Mouse (Mus musculus): ENCODE data around the gene Apaf1. TPM values are rescaled to one million over a fixed set of nuclear protein-coding genes. Genes with fewer than 3 reads are reported as not detected.
A peak's percentile ranks its signal among the peaks of the same experiment; 100 is the strongest.

Apaf1 gene
- total RNA-seq (2021) = 10 to 100 TPM; 11.8 to 16.0 TPM
- long read RNA-seq, experiment 1, full-length matches to known transcripts = 1 of 8 reads
- long read RNA-seq, experiment 1, partial matches to known transcripts = 1 of 8 reads
- long read RNA-seq, experiment 1, other reads (novel, unspliced or antisense) = 6 of 8 reads
- long read RNA-seq, experiment 2, full-length matches to known transcripts = 3 of 8 reads
- long read RNA-seq, experiment 2, partial matches to known transcripts = 1 of 8 reads
- long read RNA-seq, experiment 2, other reads (novel, unspliced or antisense) = 4 of 8 reads

DNA sequence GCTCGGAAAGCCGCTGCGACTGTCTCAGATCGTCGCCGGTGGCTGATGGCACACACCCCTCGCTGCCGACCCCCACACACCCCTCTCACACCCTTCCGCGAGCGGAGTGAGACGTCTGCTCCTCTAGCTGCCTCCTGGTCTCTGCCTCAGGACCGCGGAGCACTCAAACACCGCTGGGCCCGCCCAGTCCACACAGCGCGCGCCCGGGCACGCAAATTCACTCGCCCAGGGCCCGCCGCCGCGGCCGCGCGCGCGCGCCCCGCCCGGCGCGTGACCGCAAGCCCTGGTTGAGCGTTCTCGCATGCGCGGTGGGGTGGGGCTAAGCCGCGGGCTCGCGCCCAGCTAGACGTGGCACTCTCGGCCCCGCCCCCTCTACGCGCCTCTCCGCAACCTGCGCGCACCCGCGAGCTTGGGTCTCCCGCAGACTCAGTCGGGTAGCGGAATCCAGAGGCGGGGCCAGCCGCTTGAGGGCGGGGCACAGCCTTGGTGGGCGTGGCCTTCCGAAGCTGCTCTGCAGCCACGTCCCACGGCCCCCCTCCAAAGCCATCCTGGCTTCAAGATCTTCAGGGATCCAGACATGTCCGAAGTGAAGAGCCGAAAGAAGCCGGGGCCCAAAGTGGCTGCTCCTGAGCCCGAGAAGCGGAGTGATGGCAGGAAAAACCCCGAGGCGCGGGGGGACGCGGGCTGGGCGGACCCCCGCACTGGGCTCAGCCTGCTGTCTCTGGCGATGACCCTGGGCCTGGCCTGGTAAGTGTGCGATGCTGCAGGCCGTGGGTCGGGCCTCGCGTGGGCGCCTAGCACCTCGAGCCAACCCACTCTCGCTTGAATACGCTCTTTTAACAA lies at the start of gene Apaf1, which contains the start of gene Ikbip:
TSS of gene Apaf1 (minus strand) at position 221 of the 843 bp plus-strand sequence.
TSS of gene Ikbip (plus strand) at position 391 of the 843 bp plus-strand sequence.
- peak; percentile 99 to 100 for DNase-seq (ENCODE audit: low spot score in 2 of 2)

GRCm38 (mm10) chr10:91131565-91131964 lies 49.0 kb upstream of the Apaf1 start:
- no peak for DNase-seq (ENCODE audit: low spot score in 2 of 2)

- no peak for DNase-seq (ENCODE audit: low spot score in 2 of 2)
Measured at GRCm38 (mm10) chr10:91130792-91131191, 48.2 kb upstream of the Apaf1 start.

GRCm38 (mm10) chr10:91128551-91129160 lies 46.1 kb upstream of the Apaf1 start:
- DNase-seq (ENCODE audit: low spot score in 2 of 2) = no peak

- no peak for DNase-seq (ENCODE audit: low spot score in 2 of 2)
Measured at GRCm38 (mm10) chr10:91127395-91127794, 44.8 kb upstream of the Apaf1 start.

DNA sequence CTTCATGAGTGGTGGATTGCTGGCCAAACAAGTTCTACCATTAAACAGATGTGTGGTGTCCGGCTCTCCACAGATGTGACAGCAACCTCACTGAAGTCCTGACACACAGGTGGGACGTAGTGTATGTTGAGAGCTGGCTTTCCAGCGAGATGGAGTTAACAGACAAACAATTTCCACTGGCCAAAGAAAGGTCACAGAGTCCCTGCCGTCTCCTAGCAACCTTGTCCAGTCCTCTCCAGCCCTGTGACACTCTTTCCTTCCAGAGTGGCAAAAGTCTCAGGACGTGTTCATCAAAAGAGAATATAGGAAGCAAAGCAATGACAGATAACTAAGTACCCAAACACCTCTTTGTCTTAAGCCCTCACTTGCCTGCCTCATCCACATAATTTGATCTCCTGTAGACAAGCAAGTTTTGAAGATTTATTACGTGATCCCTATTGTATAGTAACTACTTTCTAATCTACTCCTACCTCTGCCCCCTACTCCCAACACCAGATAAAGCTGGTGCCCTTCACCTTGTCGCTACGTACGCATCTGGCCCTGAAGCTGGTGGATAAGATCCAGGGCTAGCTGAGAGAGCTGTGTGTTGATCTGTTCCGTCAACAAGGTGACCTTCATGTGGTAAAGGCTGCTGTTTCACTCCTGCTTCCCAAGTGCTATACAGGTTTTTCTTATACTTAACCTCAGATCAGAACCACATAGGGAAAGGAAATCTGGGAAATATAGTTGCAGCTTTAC lies 44.2 kb upstream of the Apaf1 start:
- DNase-seq (ENCODE audit: low spot score in 2 of 2) = no peak

DNA sequence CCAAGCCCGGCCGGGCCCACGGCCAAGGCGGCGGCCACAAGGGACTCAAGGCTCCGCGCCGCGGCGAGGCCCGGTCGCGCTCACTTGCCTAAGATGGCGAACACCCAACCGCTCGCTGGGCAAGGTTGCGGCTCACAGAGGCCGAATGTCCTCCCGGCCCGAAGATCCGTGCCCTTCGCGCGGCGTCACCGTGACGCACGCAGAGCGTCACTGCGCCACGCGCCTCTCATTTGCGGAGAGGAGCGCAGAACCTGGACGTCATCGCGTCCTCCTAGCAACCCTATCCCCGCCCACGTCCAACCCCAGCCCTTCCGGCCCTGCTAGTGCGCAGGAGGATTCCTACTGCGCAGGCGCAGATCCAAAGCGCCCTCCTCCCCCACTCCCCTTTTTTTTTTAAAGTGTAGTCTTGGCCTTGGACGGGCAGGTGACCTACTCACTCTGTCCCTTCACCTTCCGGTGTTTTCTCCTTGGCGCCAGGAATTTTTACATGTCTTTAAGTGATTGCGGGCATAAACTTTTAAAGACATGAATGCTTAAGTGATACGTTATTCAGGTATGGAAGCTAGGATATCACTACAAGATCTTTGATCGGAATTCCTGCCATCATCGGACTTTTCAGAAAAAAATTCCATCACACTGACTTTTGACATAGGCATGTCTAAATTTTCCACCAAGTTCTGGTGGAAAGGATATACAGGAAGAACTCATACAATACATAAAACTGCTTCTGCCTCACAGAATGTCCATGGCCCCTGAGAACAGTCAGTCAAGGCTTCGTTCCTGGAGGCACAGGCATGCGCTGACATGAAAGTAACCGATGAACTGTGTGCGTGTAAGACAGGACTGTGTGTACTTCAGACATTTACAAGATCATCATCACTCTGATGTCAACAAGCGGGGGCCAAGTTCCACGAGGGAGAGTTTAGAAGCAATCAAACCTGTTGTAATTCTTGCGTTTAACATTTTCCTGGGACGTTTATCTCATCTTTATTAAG lies 41.6 kb upstream of the Apaf1 start, which contains the start of gene Slc25a3:
TSS of gene Slc25a3 (minus strand) at position 232 of the 995 bp plus-strand sequence.
- peak; percentile 98 for DNase-seq (ENCODE audit: low spot score in 2 of 2)

DNA sequence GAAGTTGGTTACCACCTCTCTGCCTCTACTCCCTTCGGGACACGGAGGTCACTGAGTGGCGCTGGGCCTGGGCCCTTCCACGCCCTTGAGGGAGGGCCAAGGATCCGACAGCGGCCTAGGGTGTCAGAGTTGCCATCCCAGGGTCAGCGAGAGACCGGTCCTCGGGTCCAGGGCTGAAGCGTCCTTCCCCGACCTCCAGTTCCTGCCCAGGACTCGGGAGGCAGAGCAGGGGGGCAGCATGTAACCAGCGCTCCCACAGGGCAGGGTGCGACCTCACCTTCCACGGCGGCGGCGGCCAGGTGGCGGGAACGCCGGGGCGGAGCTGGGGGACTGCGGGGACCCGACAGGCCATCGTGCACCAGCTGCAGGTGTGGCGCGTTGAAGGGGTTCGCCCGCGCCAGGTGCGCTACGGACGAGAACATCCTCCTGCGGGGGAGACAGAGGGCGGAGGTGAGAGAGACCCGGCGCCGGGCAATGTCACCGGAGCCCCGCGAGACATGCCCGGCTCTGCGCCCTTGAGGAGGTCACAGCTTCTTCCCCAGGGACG lies 40.8 kb upstream of the Apaf1 start:
- DNase-seq (ENCODE audit: low spot score in 2 of 2) = peak in 1 of 2 experiments; percentile 10

DNA sequence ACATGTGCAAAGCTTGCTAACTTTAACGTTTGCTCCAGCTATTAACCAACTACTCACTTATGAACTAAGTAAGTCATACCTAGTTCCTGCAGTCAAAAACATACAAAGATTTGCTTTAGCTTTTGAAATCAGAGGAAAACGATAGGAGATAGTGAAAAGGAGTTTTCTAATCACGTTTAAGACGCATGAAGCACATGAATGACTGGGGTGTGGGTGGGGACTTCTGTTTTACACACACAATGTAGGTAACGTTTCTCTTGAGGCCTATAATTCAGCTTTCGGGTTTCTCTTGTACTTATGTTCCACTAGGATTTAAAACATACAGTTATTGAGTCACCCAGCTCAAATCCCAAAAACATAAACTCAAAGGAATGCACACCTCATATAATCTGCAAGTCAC lies 40.1 kb upstream of the Apaf1 start:
- DNase-seq (ENCODE audit: low spot score in 2 of 2) = no peak

- no peak for DNase-seq (ENCODE audit: low spot score in 2 of 2)
Measured at GRCm38 (mm10) chr10:91116958-91117357, 34.4 kb upstream of the Apaf1 start.

DNA sequence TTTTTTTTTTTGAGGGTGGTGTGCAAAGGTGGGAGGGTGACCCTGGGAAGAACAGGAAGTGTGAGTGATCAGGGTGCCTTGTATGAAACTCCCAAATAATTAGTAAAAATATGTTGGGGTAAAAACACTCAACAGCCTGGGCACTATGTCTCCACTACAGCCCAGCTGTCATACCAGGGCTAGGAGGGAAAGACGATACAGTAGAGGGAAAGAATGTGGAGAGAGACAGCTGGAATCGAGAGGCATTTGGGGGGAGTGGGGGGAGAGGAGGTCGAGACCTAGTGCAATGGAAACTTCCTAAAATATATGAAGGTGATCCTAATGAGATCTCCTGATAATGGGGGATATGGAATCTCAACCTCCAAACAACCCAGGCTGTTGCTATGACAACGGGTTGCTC lies 27.3 kb upstream of the Apaf1 start:
- DNase-seq (ENCODE audit: low spot score in 2 of 2) = no peak

DNA sequence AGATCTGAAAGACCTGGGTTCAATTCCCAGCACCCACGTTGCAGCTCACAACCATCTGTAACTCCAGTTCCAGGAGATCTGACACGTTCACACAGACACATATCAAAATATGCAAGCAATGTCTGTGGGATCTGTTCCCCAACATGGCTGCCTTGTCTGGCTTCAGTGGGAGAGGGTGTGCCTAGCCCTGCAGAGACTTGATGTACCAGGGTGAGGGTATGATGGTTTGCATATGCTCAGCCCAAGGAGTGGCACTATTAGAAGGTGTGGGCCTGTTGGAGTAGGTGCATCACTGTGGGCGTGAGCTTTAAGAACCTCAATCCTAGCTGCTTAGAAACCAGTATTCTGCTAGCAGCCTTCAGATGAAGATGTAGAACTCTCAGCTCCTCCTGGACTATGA lies 23.4 kb upstream of the Apaf1 start:
- no peak for DNase-seq (ENCODE audit: low spot score in 2 of 2)

DNA sequence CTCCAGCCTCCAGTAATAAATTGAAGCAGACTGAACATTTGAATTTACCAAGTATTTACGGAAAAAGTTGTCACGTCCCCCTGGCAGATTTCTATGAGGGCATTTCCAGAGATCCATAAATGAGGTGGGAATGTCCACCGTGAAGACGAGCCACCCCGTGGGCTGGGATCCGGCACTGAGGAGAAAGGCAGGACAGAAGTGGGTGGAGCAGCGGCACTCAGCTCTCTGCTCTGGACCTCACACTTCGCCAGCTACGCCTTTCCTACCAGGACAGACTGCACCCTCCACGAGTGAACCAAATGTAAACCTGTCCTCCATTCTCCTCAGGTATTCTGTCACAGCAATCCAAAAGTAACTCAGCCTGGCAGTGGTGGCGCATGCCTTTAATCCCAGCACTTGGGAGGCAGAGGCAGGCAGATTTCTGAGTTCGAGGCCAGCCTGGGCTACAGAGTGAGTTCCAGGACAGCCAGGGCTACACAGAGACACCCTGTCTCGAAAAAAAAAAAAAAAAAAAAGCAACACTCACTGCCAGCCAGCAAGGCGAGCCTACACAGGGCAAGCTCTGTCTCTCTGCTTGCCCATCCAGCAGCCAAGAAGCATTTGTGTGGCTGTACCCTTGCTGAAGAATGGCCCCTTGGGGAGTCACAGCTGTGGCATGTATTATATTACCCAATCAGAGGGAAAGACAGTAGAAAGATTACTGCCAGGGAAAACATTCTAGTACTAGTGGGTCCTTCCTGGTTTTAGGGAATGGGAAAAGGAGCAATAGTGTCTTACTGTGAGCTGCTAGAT lies 20.4 kb upstream of the Apaf1 start:
- no peak for DNase-seq (ENCODE audit: low spot score in 2 of 2)

DNA sequence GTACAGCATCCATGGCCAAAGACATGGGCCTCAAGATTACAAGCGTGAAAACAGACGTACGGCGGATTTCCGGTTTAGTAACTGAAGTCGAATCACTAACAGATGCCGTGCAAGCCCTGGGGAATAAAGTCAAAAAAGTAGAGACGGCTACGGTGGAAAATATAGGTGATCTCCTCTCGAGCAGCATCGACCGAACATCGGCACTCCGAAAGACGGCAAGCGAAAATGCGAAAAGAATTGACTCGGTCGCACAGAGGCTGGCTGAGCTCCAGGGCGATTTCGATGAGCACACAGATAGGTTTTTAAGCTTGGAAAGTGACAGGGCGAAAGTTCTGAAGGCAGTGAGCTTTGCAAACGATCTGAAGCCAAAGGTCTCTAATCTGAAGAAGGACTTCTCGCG lies 19.4 kb upstream of the Apaf1 start:
- DNase-seq (ENCODE audit: low spot score in 2 of 2) = no peak

- no peak for DNase-seq (ENCODE audit: low spot score in 2 of 2)
Measured at GRCm38 (mm10) chr10:91100101-91100500, 17.5 kb upstream of the Apaf1 start.

- no peak for DNase-seq (ENCODE audit: low spot score in 2 of 2)
Measured at GRCm38 (mm10) chr10:91098056-91098455, 15.5 kb upstream of the Apaf1 start.

DNA sequence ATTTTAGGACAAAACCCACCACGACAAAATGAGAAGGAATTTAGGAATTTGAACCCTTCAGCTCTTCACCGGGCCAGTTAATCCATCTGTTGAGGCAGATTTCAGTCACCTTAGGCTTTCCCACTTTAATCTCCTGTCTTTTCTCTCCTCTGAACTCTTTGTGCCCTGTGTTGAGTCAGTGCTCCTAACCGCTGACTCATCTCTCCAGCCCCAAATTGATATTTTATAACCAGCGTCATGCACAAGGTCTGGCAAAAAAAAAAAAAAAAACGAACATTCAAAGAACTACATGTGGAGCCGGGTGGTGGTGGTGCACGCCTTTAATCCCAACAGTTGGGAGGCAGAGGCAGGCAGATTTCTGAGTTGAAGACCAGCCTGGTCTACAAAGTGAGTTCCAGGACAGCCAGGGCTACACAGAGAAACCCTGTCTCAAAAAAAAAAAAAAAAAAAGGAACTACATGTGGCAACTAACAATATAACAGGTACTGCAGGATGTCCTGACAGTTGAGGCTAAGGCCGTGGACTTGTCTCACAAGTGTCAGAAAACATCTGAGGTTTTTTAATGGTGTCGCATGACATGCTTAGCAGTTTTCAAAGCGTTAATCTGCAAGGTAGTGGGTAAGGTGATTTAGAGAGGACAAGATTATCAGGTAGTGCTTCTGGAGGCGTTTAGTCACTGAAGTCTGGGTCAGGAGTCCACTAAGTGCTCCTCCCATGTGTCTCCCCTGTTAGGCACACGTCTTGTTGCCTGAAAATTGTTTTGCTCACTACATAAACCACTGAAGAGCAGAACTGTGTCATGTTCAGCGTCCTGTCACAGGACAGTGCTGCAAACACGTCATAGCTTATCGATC lies 11.9 kb upstream of the Apaf1 start:
- no peak for DNase-seq (ENCODE audit: low spot score in 2 of 2)

DNA sequence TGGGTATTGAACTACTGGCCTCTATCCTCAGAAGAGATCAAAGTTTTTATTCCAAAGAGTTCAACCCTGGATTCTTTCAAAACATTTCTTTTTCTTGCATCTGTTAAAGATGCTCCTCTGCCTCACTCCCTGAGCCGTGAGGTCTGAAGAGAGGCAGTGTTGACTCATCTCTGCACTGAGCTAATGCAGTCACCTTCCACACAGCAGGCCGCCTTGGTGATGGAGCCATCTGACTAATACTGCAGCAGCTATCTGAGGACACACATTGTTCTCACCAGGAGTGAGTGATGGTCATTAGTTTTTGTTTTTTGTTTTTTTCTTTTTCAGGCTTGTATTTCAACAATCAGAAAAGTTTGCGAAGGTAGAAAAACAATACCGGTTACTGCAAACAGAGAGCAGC lies 10.2 kb upstream of the Apaf1 start:
- no peak for DNase-seq (ENCODE audit: low spot score in 2 of 2)

Measured in left cerebral cortex, adult 18-20 months (tissue).